Mouse (Mus musculus) erythroid progenitor cell, adult 5-6 weeks (primary cell): Measurements from ENCODE around the gene Gm17334. TPM values are rescaled to one million over a fixed set of nuclear protein-coding genes. Genes with fewer than 3 reads are reported as not detected.

Source experiments
- ATAC-seq: replicated peaks from 2 replicates; pipeline ENCODE4 v1.8.0; 2016; ENCODE audit warnings: moderate number of reproducible peaks, mild to moderate bottlenecking, moderate TSS enrichment, inconsistent platforms; ENCODE audit not compliant: poor library complexity, low FRiP score, severe bottlenecking
- total RNA-seq, 2 experiments: library from RNA; stranded (forward) in 1 of 2; stranded (reverse) in 1 of 2; fragments of 150-400 nt in 1 of 2; fragments of 186-747, 209-891 nt in 1 of 2; gene quantifications; 2 replicates each; pipeline versions ENCODE4 v1.2.3 to v1.2.4; 2015 to 2017; ENCODE audit warnings: low replicate concordance in 2 of 2

Gene Gm17334
- total RNA-seq (2015; ENCODE audit: low replicate concordance) (not detected in 2 replicates), total RNA-seq (2017; ENCODE audit: low replicate concordance) (not detected in 2 replicates)

GRCm38 (mm10) chr11:53773087-53773486, at the start of gene Gm17334:
Gene Gm17334, minus strand, starts transcription at chr11:53773187.
- no peak for ATAC-seq

GRCm38 (mm10) chr11:53821945-53822338, 49.0 kb upstream of the Gm17334 start:
- ATAC-seq: no peak

DNA sequence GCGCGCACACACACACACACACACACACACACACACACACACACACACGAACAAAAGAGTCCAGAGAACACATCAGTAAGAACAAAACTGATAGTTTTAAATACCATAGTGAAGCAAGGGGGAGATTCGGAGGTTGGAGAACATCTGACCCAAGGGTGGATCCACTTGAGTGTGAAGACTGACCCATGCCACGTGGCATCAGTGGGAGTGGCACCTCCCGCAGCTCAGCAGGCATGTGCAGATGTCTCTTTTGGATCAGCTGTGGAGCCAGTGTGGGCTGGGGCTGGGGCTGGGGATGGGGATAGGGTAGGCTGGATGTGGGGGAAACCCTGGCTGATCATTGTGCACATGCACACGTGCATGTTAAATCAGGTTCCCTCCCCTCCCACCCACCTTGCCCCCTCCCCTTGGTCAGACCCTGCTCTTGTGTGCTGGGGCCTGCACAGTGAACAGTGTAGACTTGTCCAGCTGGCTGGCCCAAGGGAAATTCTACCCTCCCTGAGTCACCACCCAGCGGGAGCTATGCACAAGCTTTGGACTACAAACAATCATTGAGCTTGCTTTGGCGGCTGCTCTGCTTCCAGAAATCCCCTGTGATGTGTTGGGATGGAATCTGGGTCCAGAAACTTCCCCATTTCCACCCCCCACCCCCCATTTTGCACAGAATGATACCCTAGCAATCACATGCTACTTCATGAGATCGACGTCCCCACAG, 48.4 kb upstream of the Gm17334 start:
- ATAC-seq: no peak

DNA sequence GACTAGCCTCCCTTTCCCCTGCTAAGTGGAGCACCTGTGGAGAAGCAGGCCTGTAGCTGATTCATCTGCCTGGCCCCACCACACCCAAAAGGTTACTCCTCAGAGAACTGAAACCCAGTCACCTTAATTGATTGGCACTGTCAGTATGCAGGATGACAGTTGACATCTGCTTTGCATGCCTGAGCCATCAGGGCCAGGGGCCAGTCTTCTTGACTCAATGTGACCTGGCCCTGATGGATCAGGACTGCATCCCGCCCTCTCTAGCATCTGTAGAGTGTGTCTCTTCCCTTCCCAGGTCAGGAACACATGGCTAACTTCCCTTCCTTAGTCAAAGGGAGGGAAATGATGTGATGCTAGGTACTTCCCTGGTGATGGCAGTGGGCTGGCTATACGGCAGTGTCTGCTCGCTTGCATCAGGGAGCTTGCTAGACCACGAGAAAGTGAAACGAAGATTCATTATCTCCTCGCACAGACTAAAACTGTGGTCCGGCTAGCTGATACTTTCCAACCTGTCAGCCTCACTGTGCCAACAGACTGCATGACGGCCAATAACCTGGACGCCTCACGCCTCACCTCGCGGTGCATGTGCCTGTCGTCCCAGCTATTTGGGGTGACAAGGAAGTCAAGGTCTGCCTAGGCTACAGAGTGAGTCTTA, 47.7 kb upstream of the Gm17334 start:
- ATAC-seq: no peak

DNA sequence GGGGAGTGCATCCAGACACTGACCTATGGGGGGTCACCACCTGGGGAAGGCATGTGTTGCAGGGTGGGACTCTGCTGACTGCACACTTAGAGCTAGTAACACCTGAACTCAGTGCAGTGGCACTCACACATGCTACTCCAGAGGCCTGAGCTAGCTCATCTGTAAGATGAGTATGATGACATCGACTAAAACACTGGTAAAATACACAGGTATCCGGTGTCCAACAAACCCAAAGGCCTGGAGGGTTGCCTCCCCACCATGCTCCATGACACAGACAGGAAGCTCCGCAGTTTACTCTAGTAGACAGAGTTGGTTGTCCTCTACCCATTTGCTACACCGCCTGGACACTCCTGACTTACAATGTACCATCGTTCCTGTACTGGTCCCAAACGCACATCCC, 46.5 kb upstream of the Gm17334 start:
- ATAC-seq: no peak

GRCm38 (mm10) chr11:53818794-53819193, 45.8 kb upstream of the Gm17334 start:
- no peak for ATAC-seq

GRCm38 (mm10) chr11:53816841-53817375, 43.9 kb upstream of the Gm17334 start:
- no peak for ATAC-seq

- ATAC-seq: no peak
These were observed 41.8 kb upstream of the Gm17334 start for GRCm38 (mm10) chr11:53814810-53815209.

DNA sequence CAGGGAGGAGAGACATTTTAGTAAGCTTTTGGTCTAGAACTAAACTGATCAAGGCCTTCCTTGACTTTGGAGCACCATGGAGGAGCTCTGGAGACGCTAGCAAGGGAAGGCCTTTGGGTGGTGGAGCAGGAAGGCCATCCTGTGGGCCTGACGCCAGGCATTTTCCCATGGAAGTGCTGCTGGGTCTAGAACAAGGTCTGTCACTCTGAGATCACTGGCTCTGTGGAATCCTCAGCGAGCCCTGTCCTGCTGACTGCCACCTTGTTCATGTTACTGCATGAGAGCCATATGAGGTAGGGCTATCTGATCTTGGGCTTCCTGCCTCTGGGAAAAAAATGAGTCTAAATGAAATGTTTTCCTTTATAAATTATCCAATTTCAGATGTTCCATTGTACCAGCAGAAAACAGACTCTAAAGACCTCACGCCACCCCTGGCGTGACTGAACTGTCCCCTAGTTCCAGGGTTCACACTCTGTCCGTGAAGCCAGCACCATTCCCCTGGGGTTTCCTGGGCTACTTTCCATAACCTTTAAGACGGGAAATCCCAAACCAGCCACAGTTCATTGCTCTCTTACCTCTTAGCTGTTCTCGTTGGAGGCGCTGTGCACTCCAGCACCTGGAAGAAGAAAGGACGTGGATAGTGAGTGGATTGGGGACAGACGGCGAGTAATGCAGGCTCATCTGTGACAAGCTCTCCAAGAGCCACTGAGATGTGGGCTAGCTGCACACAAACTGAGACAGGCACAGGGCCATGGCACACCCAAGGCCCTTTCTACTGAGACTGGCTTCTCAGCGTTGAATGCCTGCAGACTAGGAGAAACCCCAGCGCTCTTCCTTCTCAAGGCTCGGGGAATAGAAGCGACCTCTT, 40.2 kb upstream of the Gm17334 start:
- ATAC-seq: no peak

GRCm38 (mm10) chr11:53811312-53811711, 38.3 kb upstream of the Gm17334 start:
- ATAC-seq: no peak

- no peak for ATAC-seq
These were observed 37.8 kb upstream of the Gm17334 start for GRCm38 (mm10) chr11:53810749-53811148.

DNA sequence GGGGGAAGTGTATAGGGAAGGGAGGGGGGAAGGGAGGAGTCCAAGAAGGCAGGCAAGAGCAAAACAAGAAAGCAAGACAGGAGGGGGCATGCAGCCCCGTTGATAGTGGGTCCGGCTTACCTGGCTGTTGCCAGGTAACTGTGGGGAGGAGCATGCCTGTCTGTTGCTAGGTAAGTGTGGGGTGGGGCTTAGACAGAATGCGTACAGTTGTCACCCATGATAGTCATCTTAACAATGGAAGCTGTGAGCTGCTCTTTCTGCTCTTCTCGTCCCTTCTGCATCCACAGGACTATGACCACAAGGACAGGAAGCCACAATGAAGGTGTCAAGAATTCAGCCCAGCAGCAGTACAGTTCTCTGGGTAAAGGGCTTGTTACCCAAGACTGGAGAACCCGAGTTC, 37.2 kb upstream of the Gm17334 start:
- ATAC-seq: no peak

GRCm38 (mm10) chr11:53809354-53809753, 36.4 kb upstream of the Gm17334 start:
- no peak for ATAC-seq

- no peak for ATAC-seq
These were observed 32.8 kb upstream of the Gm17334 start for GRCm38 (mm10) chr11:53805786-53806185.

DNA sequence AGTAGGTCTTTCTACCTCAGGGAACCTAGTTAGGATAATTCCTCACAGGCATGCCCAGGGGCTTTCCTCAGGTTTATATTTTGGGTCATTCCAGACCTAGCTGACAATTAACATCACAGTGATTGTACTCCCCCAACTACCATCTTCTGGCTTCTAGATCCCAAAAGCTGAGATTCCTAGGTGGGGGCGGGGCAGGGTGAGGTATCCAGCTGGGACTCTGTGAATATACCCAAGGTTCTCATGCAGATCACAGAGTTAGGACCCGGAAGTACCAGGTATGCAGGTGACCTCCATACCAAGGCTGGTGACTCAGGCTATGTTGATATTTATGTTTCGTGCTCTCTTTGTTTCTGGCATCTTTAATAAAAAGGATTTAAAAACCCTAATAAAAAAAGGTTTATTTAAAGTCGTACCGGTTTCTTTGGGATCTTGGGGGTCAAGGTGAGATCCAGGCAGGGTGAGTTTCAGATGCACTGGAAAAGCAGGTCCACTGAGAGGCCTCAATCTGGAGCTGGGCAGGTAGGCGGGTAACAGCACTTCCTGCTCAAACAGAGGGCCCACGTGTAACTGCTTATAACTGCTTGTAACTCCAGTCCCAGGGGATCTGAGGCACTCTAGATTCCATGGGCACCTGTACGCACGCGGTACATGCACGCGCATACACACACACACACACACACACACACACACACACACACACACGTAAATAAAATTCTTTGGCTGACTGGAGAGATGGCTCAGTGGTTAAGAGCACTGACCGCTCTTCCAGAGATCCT, 31.8 kb upstream of the Gm17334 start:
- no peak for ATAC-seq

DNA sequence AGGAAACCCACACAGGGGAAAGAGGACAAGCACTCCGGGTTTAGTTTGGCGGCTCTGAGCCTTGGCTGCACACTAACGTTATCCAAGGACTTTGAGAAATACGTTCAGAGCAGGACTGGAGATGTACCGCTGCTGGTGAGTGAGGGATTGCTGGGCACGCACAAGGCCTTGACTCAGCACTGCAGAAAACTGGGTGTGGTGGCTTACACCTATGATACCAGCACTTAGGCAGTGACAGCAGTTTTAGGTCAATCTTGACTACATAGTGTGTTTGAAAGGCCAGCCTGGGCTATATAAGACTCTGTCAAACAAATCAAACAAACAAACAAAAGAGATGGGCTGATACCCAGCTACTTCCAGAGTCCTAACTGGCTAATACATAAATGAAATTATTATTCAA, 30.5 kb upstream of the Gm17334 start:
- ATAC-seq: no peak

DNA sequence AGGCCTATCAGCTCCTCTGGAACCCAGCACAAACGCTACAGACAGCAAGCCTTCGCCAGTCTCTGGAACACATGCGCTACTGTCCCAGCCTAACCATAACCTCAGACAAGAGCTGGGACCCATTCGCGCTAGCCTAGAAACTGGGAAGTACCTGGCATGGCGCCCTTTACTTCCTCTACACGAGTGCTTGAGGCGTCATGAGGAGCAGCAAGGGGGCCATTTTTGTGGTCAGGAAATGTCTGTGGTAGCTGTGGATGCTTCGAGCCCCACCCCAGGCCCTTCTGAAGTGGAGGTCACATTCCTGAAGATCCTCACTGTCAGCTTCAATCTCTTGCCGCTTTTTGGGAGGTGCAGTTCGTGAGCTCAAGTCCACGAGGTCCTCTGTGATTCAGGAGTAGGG, 30.1 kb upstream of the Gm17334 start:
- no peak for ATAC-seq

GRCm38 (mm10) chr11:53800975-53801374, 28.0 kb upstream of the Gm17334 start:
- no peak for ATAC-seq

DNA sequence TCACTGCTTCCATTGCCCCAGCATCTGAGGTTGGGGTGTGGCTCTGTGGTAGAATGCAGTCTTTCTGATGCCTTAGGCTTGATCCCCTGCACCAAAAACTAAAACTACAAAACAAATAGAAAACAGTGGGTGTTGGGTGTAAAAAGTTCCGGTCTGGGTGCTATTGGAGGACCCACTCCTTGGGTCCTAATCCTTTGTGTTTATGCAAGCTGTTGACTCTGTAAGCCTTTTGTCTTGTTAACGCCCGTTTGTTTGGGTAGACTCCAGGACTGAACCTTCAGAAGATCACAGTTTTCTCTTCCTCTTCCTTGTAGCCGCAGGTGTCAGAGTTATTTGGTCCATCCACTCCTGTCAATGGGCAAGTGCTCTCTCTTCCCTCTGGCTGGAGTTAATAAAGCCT, 27.0 kb upstream of the Gm17334 start:
- no peak for ATAC-seq
